Mouse (Mus musculus) heart, adult 11 months (tissue): ENCODE data around the gene Sucnr1.

ENCODE experiments used
- DNase-seq: peaks from one replicate; pipeline ENCODE4 v3.0.0; 2022

Gene Sucnr1

GRCm38 (mm10) chr3:60111889-60112646 is 30.4 kb downstream of the Sucnr1 start:
- no peak for DNase-seq

GRCm38 (mm10) chr3:60114571-60114970 is 32.9 kb downstream of the Sucnr1 start:
- no peak for DNase-seq

- DNase-seq: no peak
Measured at GRCm38 (mm10) chr3:60121449-60121848, 39.8 kb downstream of the Sucnr1 start.

- no peak for DNase-seq
Measured at GRCm38 (mm10) chr3:60123859-60124794, 42.5 kb downstream of the Sucnr1 start.

- no peak for DNase-seq
Measured at GRCm38 (mm10) chr3:60126564-60126963, 44.9 kb downstream of the Sucnr1 start.

GRCm38 (mm10) chr3:60128282-60128681 is 46.6 kb downstream of the Sucnr1 start:
- no peak for DNase-seq

GRCm38 (mm10) chr3:60135801-60136200 is 54.1 kb downstream of the Sucnr1 start:
- DNase-seq: no peak
